Mouse (Mus musculus): ENCODE results near the gene Arhgef10l. TPM values are rescaled to one million over a fixed set of nuclear protein-coding genes. Genes with fewer than 3 reads are reported as not detected.

Gene Arhgef10l
- polyA plus RNA-seq, 1 experiment = 34.7 TPM

- no peak overlapping the region for H3K4me3 ChIP-seq
- no peaks in the 10 kb centered on the region for H3K36me3 ChIP-seq (ENCODE audit: control insufficient read depth, insufficient read depth)
- H3K4me2 ChIP-seq (ENCODE audit: low read depth) = no peak overlapping the region
- no peak overlapping the region for H3ac ChIP-seq (ENCODE audit: control insufficient read depth, insufficient read length)
- no peak for TF ChIP-seq USF1 (IDR thresholded peaks at IDR 0.05; ENCODE audit: low read depth)
- TF ChIP-seq MAX (IDR thresholded peaks at IDR 0.05; ENCODE audit: low read depth) = no peak
- no peak for TF ChIP-seq MYOD1 (IDR thresholded peaks at IDR 0.05; ENCODE audit: control insufficient read depth in 1 of 3, insufficient read length in 2 of 3, low read depth in 2 of 3)
- TF ChIP-seq CEBPB (IDR thresholded peaks at IDR 0.05; ENCODE audit: insufficient read depth, poor library complexity, severe bottlenecking) = no peak
- no peak for TF ChIP-seq E2F4 (IDR thresholded peaks at IDR 0.05; ENCODE audit: insufficient read depth)
- no peaks in the 10 kb centered on the region for H3K27me3 ChIP-seq (ENCODE audit: control insufficient read depth, insufficient read depth, insufficient read length)
- H3K79me2 ChIP-seq (ENCODE audit: control insufficient read depth, insufficient read depth) = no peaks in the 10 kb centered on the region
These were observed 29.3 kb upstream of the Arhgef10l start for GRCm38 (mm10) chr4:140695146-140695545.

- Histone ChIP-seq H3K4me3 (no peak overlapping the region), H3ac (ENCODE audit: control insufficient read depth, insufficient read length) (no peak overlapping the region), H3K27me3 (ENCODE audit: control insufficient read depth, insufficient read depth, insufficient read length) (no peaks in the 10 kb centered on the region), H3K36me3 (ENCODE audit: control insufficient read depth, insufficient read depth) (no peaks in the 10 kb centered on the region), H3K79me2 (ENCODE audit: control insufficient read depth, insufficient read depth) (no peaks in the 10 kb centered on the region), H3K4me2 (ENCODE audit: low read depth) (no peak overlapping the region)
- TF ChIP-seq MYOD1 (IDR thresholded peaks at IDR 0.05; ENCODE audit: control insufficient read depth in 1 of 3, insufficient read length in 2 of 3, low read depth in 2 of 3) (no peak), REST (IDR thresholded peaks at IDR 0.05; ENCODE audit: insufficient read depth, insufficient read length) (no peak), USF1 (IDR thresholded peaks at IDR 0.05; ENCODE audit: low read depth) (no peak), CEBPB (IDR thresholded peaks at IDR 0.05; ENCODE audit: insufficient read depth, poor library complexity, severe bottlenecking) (no peak), SRF (IDR thresholded peaks at IDR 0.05; ENCODE audit: control insufficient read depth, insufficient read length, low read depth) (no peak), POLR2AphosphoS2 (IDR thresholded peaks at IDR 0.05; ENCODE audit: insufficient read length, low read depth) (no peak), TCF3 (IDR thresholded peaks at IDR 0.05; ENCODE audit: insufficient read length, low read depth) (no peak), TCF12 (IDR thresholded peaks at IDR 0.05; ENCODE audit: insufficient read depth, poor library complexity, severe bottlenecking) (no peak), E2F4 (IDR thresholded peaks at IDR 0.05; ENCODE audit: insufficient read depth) (no peak), MAX (IDR thresholded peaks at IDR 0.05; ENCODE audit: low read depth) (no peak), POLR2A (IDR thresholded peaks at IDR 0.05; ENCODE audit: insufficient read length, low read depth) (no peak), MYOG (IDR thresholded peaks at IDR 0.05; ENCODE audit: control insufficient read depth in 1 of 3, insufficient read depth in 1 of 3, insufficient read length in 2 of 3, low read depth in 2 of 3) (no peak)
These were observed 28.8 kb upstream of the Arhgef10l start for GRCm38 (mm10) chr4:140694551-140695060.

GRCm38 (mm10) chr4:140693513-140693912 is 27.7 kb upstream of the Arhgef10l start:
- Histone ChIP-seq H3K79me2 (ENCODE audit: control insufficient read depth, insufficient read depth) (no peaks in the 10 kb centered on the region), H3K4me3 (no peak overlapping the region)
- no peak for TF ChIP-seq TCF3 (IDR thresholded peaks at IDR 0.05; ENCODE audit: insufficient read length, low read depth)
- TF ChIP-seq MAX (IDR thresholded peaks at IDR 0.05; ENCODE audit: low read depth) = no peak

GRCm38 (mm10) chr4:140691481-140691880 is 25.7 kb upstream of the Arhgef10l start:
- H3K36me3 ChIP-seq (ENCODE audit: control insufficient read depth, insufficient read depth) = no peaks in the 10 kb centered on the region

More at GRCm38 (mm10) chr4:140693513-140693912, 27.7 kb upstream of the Arhgef10l start:
- no peaks in the 10 kb centered on the region for H3K27me3 ChIP-seq (ENCODE audit: control insufficient read depth, insufficient read depth, insufficient read length)
- no peaks in the 10 kb centered on the region for H3K36me3 ChIP-seq (ENCODE audit: control insufficient read depth, insufficient read depth)
- H3K4me2 ChIP-seq (ENCODE audit: low read depth) = no peak overlapping the region
- H3ac ChIP-seq (ENCODE audit: control insufficient read depth, insufficient read length) = no peak overlapping the region

DNA sequence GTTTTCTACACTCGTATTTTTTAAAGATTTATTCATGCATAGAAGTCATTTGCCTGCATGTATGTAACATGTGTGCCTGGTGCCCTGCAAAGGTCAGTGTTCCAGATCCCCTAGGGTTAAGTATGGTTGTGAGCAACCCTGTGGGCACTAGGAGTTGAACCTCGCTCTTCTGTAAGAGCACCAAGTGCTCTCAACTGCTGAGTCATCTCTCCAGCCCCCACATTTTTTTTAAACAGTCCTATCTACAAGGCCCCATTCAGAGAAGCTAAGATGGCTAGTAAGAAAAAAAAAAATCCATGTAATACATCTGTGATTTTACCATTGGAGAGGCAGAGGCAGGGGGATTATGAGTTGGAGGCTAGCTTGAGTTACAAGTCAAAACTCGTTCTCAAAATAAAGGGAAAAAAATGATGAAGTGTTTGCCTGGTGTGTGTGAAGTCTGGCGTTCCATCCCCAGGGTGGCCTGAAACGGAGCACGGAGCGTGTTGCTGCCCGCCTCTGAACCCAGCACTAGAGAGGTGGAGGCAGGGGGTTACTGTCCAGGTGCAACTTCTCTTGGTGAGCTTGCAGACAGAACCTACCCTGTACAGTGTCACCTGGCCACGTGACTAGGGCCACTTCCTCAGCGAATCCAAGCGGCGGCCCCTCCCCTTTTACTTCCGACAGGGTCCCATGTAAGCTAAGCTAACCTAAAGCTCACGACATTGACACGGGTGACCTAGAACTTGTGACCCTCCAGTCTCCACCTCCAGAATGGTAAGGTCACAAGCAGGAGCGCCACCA is 24.3 kb upstream of the Arhgef10l start:
- no peaks in the 10 kb centered on the region for H3K27me3 ChIP-seq (ENCODE audit: control insufficient read depth, insufficient read depth, insufficient read length)
- no peak overlapping the region for H3K4me3 ChIP-seq
- H3K4me2 ChIP-seq (ENCODE audit: low read depth) = no peak overlapping the region
- no peaks in the 10 kb centered on the region for H3K79me2 ChIP-seq (ENCODE audit: control insufficient read depth, insufficient read depth)
- no peak for TF ChIP-seq TCF3 (IDR thresholded peaks at IDR 0.05; ENCODE audit: insufficient read length, low read depth)
- H3K36me3 ChIP-seq (ENCODE audit: control insufficient read depth, insufficient read depth) = no peaks in the 10 kb centered on the region
- no peak overlapping the region for H3ac ChIP-seq (ENCODE audit: control insufficient read depth, insufficient read length)

More at GRCm38 (mm10) chr4:140691481-140691880, 25.7 kb upstream of the Arhgef10l start:
- H3K4me2 ChIP-seq (ENCODE audit: low read depth) = no peak overlapping the region
- no peak overlapping the region for H3ac ChIP-seq (ENCODE audit: control insufficient read depth, insufficient read length)
- no peaks in the 10 kb centered on the region for H3K79me2 ChIP-seq (ENCODE audit: control insufficient read depth, insufficient read depth)
- H3K27me3 ChIP-seq (ENCODE audit: control insufficient read depth, insufficient read depth, insufficient read length) = no peaks in the 10 kb centered on the region
- TF ChIP-seq CEBPB (IDR thresholded peaks at IDR 0.05; ENCODE audit: insufficient read depth, poor library complexity, severe bottlenecking) (no peak), MYOD1 (IDR thresholded peaks at IDR 0.05; ENCODE audit: control insufficient read depth in 1 of 3, insufficient read length in 2 of 3, low read depth in 2 of 3) (no peak), E2F4 (IDR thresholded peaks at IDR 0.05; ENCODE audit: insufficient read depth) (no peak), SRF (IDR thresholded peaks at IDR 0.05; ENCODE audit: control insufficient read depth, insufficient read length, low read depth) (no peak), POLR2AphosphoS2 (IDR thresholded peaks at IDR 0.05; ENCODE audit: insufficient read length, low read depth) (no peak), POLR2A (IDR thresholded peaks at IDR 0.05; ENCODE audit: insufficient read length, low read depth) (no peak), USF1 (IDR thresholded peaks at IDR 0.05; ENCODE audit: low read depth) (no peak)
- H3K4me3 ChIP-seq = no peak overlapping the region
